Mouse (Mus musculus): Measurements from ENCODE around the gene Ube2k. TPM values are rescaled to one million over a fixed set of nuclear protein-coding genes. Genes with fewer than 3 reads are reported as not detected.

The Ube2k gene
- total RNA-seq (2012; rRNA removed) (56.7 and 58.8 TPM in 2 replicates), total RNA-seq (2014; rRNA removed) (51.4 and 54.9 TPM in 2 replicates), polyA plus RNA-seq (2012; ENCODE audit: insufficient read length, low read depth) (293 and 310 TPM in 2 replicates)

DNA sequence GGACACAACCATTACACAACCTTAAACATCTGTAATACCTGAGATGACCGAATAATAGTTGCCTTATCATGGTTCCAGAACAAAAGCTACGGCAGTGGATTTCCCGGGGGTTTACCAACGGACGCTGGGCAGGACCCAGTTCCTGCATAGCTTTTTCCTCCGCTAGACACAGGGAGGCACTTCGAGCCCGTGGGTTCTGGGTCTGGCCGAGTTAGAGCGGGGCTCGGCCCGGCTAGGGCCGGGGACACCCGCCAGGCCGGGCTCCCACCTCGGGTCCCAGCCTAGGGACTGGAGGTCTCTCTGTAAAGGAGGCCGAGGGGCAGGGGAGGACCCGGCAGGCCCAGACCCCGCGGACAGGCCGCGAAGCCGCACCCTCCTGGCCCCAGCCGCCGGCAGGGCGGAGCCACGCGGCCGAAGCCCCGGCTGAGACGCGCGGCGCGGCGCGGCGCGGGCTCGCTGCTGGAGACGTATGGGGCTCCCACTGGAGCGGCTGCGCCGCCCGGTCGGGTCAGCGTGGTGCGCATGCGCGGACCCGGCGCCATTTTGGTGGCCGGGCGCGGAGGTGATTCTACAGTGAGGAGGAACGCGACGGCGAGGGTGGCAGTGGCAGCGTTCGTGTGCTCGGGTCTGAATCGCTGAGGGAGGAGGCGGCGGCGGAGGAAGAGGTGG is at the start of gene Ube2k, which contains the start of gene Smim14:
Gene Ube2k, plus strand, starts transcription at position 483 of the 669 bp plus-strand sequence.
Gene Smim14, minus strand, starts transcription at position 434 of the 669 bp plus-strand sequence.
- peaks cover 2% of the 10 kb centered on the region for H3K9me3 ChIP-seq (replicated peaks; ENCODE audit: low read length)
- peak; percentile 82; the same call in 1 of the 2 replicates for TF ChIP-seq UBTF (IDR thresholded peaks at IDR 0.05; ENCODE audit: low read depth, low read length)
- peak in 1 of 2 experiments; percentile 23; a peak in 2 of 4 replicates for TF ChIP-seq CTCF (conservative IDR thresholded peaks at IDR 0.05 in 1 of 2, IDR thresholded peaks at IDR 0.05 in 1 of 2; ENCODE audit: low read depth in 2 of 2, low read length in 2 of 2)
- TF ChIP-seq POLR2A (IDR thresholded peaks at IDR 0.05; ENCODE audit: low read depth, low read length) = peak; percentile 94
- peak; percentile 96 for TF ChIP-seq NRF1 (IDR thresholded peaks at IDR 0.05; ENCODE audit: low read depth, low read length)
- no peak for TF ChIP-seq ZNF384 (IDR thresholded peaks at IDR 0.05; ENCODE audit: low read depth, low read length)
- TF ChIP-seq TCF12 (IDR thresholded peaks at IDR 0.05; ENCODE audit: low read depth, low read length) = peak; percentile 55; the same call in 1 of the 2 replicates
- TF ChIP-seq SIN3A (IDR thresholded peaks at IDR 0.05; ENCODE audit: low read length) = no peak; the same call in 1 of the 2 replicates
- TF ChIP-seq GABPA (IDR thresholded peaks at IDR 0.05; ENCODE audit: insufficient replicate concordance, low read depth, low read length) = no peak
- TF ChIP-seq NELFE (IDR thresholded peaks at IDR 0.05; ENCODE audit: low read depth, low read length) = peak; percentile 62
- no peak for TF ChIP-seq PAX5 (IDR thresholded peaks at IDR 0.05; ENCODE audit: low read length)
- peak within 1 kb of the TSS; percentile 96 for H3K27ac ChIP-seq (ENCODE audit: insufficient read depth, low read depth)
- peak within 1 kb of the TSS; percentile 89 for H3K4me2 ChIP-seq (ENCODE audit: insufficient read depth, low read depth, poor library complexity, severe bottlenecking)
- H3K79me2 ChIP-seq (replicated peaks; ENCODE audit: control insufficient read depth, extremely low read depth, insufficient read depth, poor library complexity, severe bottlenecking) = peaks cover 39% of the 10 kb centered on the region
- peaks cover 0 to 2% of the 10 kb centered on the region in 2 experiments for H3K36me3 ChIP-seq (replicated peaks in 1 of 2; ENCODE audit: control insufficient read depth in 1 of 2, insufficient read depth in 1 of 2, low read length in 1 of 2)
- no peaks in the 10 kb centered on the region for H3K27me3 ChIP-seq (replicated peaks)
- peak within 1 kb of the TSS; percentile 77 for H3K9ac ChIP-seq (ENCODE audit: insufficient read depth, low read depth)
- peak; percentile 87 for DNase-seq (ENCODE audit: extremely low read depth)
- in situ Hi-C loops (cut with MboI; ENCODE audit: low pct_ligation_motif_present, low pct_unique_long_range_greater_than_20kb, low sequenced_read_pairs) = no loop called here
- peaks cover 2 to 27% of the 10 kb centered on the region in 2 experiments; a peak in 3 of 4 replicates for H3K4me1 ChIP-seq (ENCODE audit: control insufficient read depth in 1 of 2, insufficient read depth in 2 of 2)
- dilution Hi-C loops (cut with MboI; ENCODE audit: extremely low pct_ligation_motif_present, extremely low pct_unique_long_range_greater_than_20kb, low sequenced_read_pairs) = no loop called here
- peak within 1 kb of the TSS; percentile 87 to 95 (median 95) for H3K4me3 ChIP-seq (replicated peaks in 1 of 3; ENCODE audit: low read depth in 2 of 3, low read length in 2 of 3, poor library complexity in 1 of 3)

GRCm38 (mm10) chr5:65487381-65487780 is 49.7 kb upstream of the Ube2k start:
- Histone ChIP-seq H3K36me3 (replicated peaks in 1 of 2; ENCODE audit: control insufficient read depth in 1 of 2, insufficient read depth in 1 of 2, low read length in 1 of 2) (peaks cover 0 to 3% of the 10 kb centered on the region in 2 experiments), H3K79me2 (replicated peaks; ENCODE audit: control insufficient read depth, extremely low read depth, insufficient read depth, poor library complexity, severe bottlenecking) (no peaks in the 10 kb centered on the region), H3K4me1 (ENCODE audit: control insufficient read depth in 1 of 2, insufficient read depth in 2 of 2) (peaks cover 7 to 72% of the 10 kb centered on the region in 2 experiments; a peak in 3 of 4 replicates), H3K9me3 (replicated peaks; ENCODE audit: low read length) (no peaks in the 10 kb centered on the region), H3K4me3 (replicated peaks in 1 of 3; ENCODE audit: low read depth in 2 of 3, low read length in 2 of 3, poor library complexity in 1 of 3) (no peak overlapping the region), H3K27ac (ENCODE audit: insufficient read depth, low read depth) (peak overlapping the region; percentile 38; the same call in 1 of the 2 replicates), H3K9ac (ENCODE audit: insufficient read depth, low read depth) (no peak overlapping the region), H3K27me3 (replicated peaks) (peaks cover 28% of the 10 kb centered on the region), H3K4me2 (ENCODE audit: insufficient read depth, low read depth, poor library complexity, severe bottlenecking) (peak overlapping the region; percentile 59; the same call in 1 of the 2 replicates)
- in situ Hi-C loops (cut with MboI; ENCODE audit: low pct_ligation_motif_present, low pct_unique_long_range_greater_than_20kb, low sequenced_read_pairs) (no loop called here), dilution Hi-C loops (cut with MboI; ENCODE audit: extremely low pct_ligation_motif_present, extremely low pct_unique_long_range_greater_than_20kb, low sequenced_read_pairs) (no loop called here)
- TF ChIP-seq BHLHE40 (IDR thresholded peaks at IDR 0.05; ENCODE audit: low read depth, low read length) (peak; percentile 47; the same call in 1 of the 2 replicates), ETS1 (conservative IDR thresholded peaks at IDR 0.05; ENCODE audit: low read depth, low read length) (peak; percentile 40), UBTF (IDR thresholded peaks at IDR 0.05; ENCODE audit: low read depth, low read length) (no peak), ZC3H11A (IDR thresholded peaks at IDR 0.05; ENCODE audit: low read depth, low read length) (no peak), MAFK (IDR thresholded peaks at IDR 0.05; ENCODE audit: insufficient replicate concordance, low read length) (no peak), CHD1 (IDR thresholded peaks at IDR 0.05; ENCODE audit: low read depth, low read length) (no peak), ZNF384 (IDR thresholded peaks at IDR 0.05; ENCODE audit: low read depth, low read length) (no peak), ZKSCAN1 (IDR thresholded peaks at IDR 0.05; ENCODE audit: borderline replicate concordance, low read depth, low read length) (no peak), POLR2A (IDR thresholded peaks at IDR 0.05; ENCODE audit: low read depth, low read length) (peak; percentile 25; the same call in 1 of the 2 replicates), MYC (IDR thresholded peaks at IDR 0.05; ENCODE audit: low read depth, low read length) (no peak), MEF2A (IDR thresholded peaks at IDR 0.05; ENCODE audit: borderline replicate concordance, low read depth, low read length) (peak; percentile 71; the same call in 1 of the 2 replicates)
- peak; percentile 57 for DNase-seq (ENCODE audit: extremely low read depth)
